Mouse (Mus musculus): ENCODE data around the gene LTO1.

- TF ChIP-seq CTCF (IDR thresholded peaks at IDR 0.05; ENCODE audit: borderline replicate concordance, insufficient read depth, low read depth, low read length), result no peak
- TF ChIP-seq POLR2A (IDR thresholded peaks at IDR 0.05; ENCODE audit: borderline replicate concordance, insufficient read depth, low read length), result no peak
Measured at GRCm38 (mm10) chr7:144867161-144867560, 47.7 kb upstream of the LTO1 start.

Measured in cerebellum, adult 2 months (tissue).